Mouse (Mus musculus) neural tube, embryonic 12.5 days (tissue): Measurements from ENCODE around the gene Doc2g. TPM values are rescaled to one million over a fixed set of nuclear protein-coding genes. Genes with fewer than 3 reads are reported as not detected.
"Not testable (repeated sequence)": the region's sequence is repeated elsewhere in the genome, so short reads cannot be mapped to it uniquely, and the experiment has no call there.

Experiments used
- ATAC-seq: fragments of 200-750 bp; cut with Nextera tagmentation; 2 replicates; pipeline ENCODE4 v1.8.0; 2017; ENCODE audit warnings: low read depth, mild to moderate bottlenecking, moderate TSS enrichment, moderate library complexity; ENCODE audit not compliant: low FRiP score
- H3K27ac ChIP-seq: fragments of 300-500 bp; sonication (generic); 2 replicates; pipeline ENCODE4 v1.5.1; 2016
- H3K27me3 ChIP-seq: fragments of 300-500 bp; sonication (generic); replicated peaks from 2 replicates; pipeline ENCODE4 v1.6.1; 2016; ENCODE audit warnings: mild to moderate bottlenecking
- H3K36me3 ChIP-seq: fragments of 300-500 bp; sonication (generic); 2 replicates; pipeline ENCODE4 v1.6.1; 2016; ENCODE audit warnings: mild to moderate bottlenecking
- H3K4me1 ChIP-seq: fragments of 300-500 bp; sonication (generic); 2 replicates; pipeline ENCODE4 v1.6.1; 2016
- H3K4me2 ChIP-seq: fragments of 300-500 bp; sonication (generic); replicated peaks from 2 replicates; pipeline ENCODE4 v1.6.1; 2016; ENCODE audit warnings: mild to moderate bottlenecking
- H3K4me3 ChIP-seq: fragments of 300-500 bp; sonication (generic); 2 replicates; pipeline ENCODE4 v1.5.1; 2016
- H3K9ac ChIP-seq: fragments of 300-500 bp; sonication (generic); 2 replicates; pipeline ENCODE4 v1.6.1; 2016; ENCODE audit warnings: mild to moderate bottlenecking
- H3K9me3 ChIP-seq: fragments of 300-500 bp; sonication (generic); 2 replicates; pipeline ENCODE4 v1.6.1; 2016; ENCODE audit warnings: mild to moderate bottlenecking
- WGBS: fragments of 180-500 bp; shearing (Covaris S2); methylation state at CpG from one replicate; pipeline ENCODE4 v1.1.7; 2016; 5-methylcytosine and 5-hydroxymethylcytosine counted together
- polyA plus RNA-seq: library from polyadenylated mRNA; unstranded; fragments of >200 nt; fragmentation: Nextera tagmentation; extraction: Ambion mirVana; gene quantifications from 2 replicates; pipeline ENCODE4 v1.2.1, GENCODE M21; 2016

The Doc2g gene
- polyA plus RNA-seq, 1 experiment from 2014 or later = 6.0 TPM

- Histone ChIP-seq H3K27me3 (no peaks in the 10 kb centered on the region), H3K36me3 (0 out of 2 replicates have a peak, but pooled peaks cover 2% of the 10 kb centered on the region), H3K27ac (no peak overlapping the region), H3K4me3 (no peak overlapping the region), H3K4me1 (peaks cover 9% of the 10 kb centered on the region), H3K9ac (no peak overlapping the region), H3K4me2 (no peak overlapping the region), H3K9me3 (0 out of 2 replicates have a peak, but pooled peaks cover under 1% of the 10 kb centered on the region)
- ATAC-seq = no peak
- 72% methylated on average over 7 of the region's 7 CpGs for WGBS
These were observed 29.6 kb downstream of the Doc2g start for GRCm38 (mm10) chr19:4032668-4033067.

DNA sequence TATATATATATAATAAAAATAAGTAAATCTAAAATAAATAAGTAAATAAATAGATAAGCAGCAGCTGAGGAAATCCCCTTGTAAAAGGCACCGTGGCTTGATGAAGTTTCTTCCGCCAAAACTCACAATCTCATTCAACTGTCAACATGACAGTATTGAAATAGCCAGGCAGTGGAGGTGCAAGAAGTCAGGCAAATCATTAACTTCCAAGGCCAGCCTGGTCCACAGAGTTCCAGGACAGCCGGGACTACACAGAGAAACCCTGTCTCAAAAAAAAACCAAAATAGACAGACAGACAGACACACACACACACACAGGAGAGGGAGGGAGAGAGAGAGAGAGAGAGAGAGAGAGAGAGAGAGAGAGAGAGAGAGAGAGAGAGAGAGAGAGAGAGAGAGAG lies 30.2 kb downstream of the Doc2g start:
- H3K27me3 ChIP-seq = no peaks in the 10 kb centered on the region
- 74% methylated on average over 3 of the region's 3 CpGs for WGBS
- H3K36me3 ChIP-seq = 0 out of 2 replicates have a peak, but pooled peaks cover 2% of the 10 kb centered on the region

GRCm38 (mm10) chr19:4033742-4034141 lies 30.6 kb downstream of the Doc2g start:
- Histone ChIP-seq H3K4me3 (no peak overlapping the region), H3K4me1 (peaks cover 9% of the 10 kb centered on the region), H3K9ac (no peak overlapping the region), H3K4me2 (no peak overlapping the region), H3K9me3 (no peaks in the 10 kb centered on the region), H3K27ac (no peak overlapping the region), H3K36me3 (0 out of 2 replicates have a peak, but pooled peaks cover 2% of the 10 kb centered on the region), H3K27me3 (no peaks in the 10 kb centered on the region)
- ATAC-seq = no peak
- 65% methylated on average over 5 of the region's 5 CpGs for WGBS

More for the DNA sequence above, 30.2 kb downstream of the Doc2g start:
- Histone ChIP-seq H3K27ac (no peak overlapping the region), H3K9me3 (no peaks in the 10 kb centered on the region), H3K9ac (no peak overlapping the region), H3K4me2 (no peak overlapping the region), H3K4me1 (peaks cover 9% of the 10 kb centered on the region), H3K4me3 (no peak overlapping the region)
- no peak for ATAC-seq

- H3K4me2 ChIP-seq = no peak overlapping the region; the same call in 1 of the 2 replicates
- ATAC-seq = no peak
- H3K9me3 ChIP-seq = no peaks in the 10 kb centered on the region
- H3K9ac ChIP-seq = no peak overlapping the region
- H3K27me3 ChIP-seq = no peaks in the 10 kb centered on the region
- H3K27ac ChIP-seq = no peak overlapping the region
- H3K4me1 ChIP-seq = peaks cover 9% of the 10 kb centered on the region
- H3K4me3 ChIP-seq = no peak overlapping the region
- WGBS = 71% methylated on average over 12 of the region's 12 CpGs
- H3K36me3 ChIP-seq = 0 out of 2 replicates have a peak, but pooled peaks cover 2% of the 10 kb centered on the region
These were observed 33.4 kb downstream of the Doc2g start for GRCm38 (mm10) chr19:4036327-4037045.

DNA sequence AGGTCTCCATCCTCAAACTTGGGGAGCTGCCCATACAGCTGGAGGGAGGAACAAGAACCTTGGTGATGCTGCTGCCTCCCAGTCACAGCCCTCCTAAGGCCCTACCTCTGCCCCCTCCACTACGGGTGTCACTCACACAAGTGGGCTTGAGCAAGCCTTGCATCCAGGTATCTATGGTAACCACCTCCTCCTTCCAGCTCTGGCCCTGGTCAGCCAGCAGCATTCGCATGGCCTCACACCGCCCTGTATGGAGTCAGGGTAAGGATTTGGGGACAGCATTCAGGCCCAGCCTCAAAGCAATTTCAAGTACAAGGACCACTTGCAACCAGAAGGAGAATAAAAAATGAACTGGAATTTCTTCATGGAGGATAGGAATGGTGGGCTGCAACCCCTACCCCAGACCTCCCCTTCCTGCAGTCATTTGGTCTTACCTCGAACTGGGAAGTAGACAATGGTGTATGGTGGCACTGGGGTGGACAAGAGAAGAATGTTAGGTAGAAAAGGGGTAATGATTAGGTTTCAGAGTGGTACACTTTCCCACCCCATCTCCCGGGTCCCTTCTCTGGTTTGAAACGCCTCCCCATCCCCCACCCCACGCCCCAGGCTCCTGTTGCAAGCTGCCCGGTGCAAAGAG lies 34.2 kb downstream of the Doc2g start:
- not testable (repeated sequence) for H3K9me3 ChIP-seq, H3K4me1 ChIP-seq, H3K36me3 ChIP-seq, H3K27me3 ChIP-seq
- peak overlapping the region; percentile 79 for H3K4me2 ChIP-seq
- peak overlapping the region; percentile 53 for H3K4me3 ChIP-seq
- peak overlapping the region; percentile 67 for H3K9ac ChIP-seq
- 29% methylated on average over 8 of the region's 8 CpGs for WGBS
- 0 out of 2 replicates have a peak overlapping the region, but pooled peaks have one; percentile 26 for H3K27ac ChIP-seq
- peak; percentile 41; the same call in 1 of the 2 replicates for ATAC-seq

- Histone ChIP-seq H3K9me3 (no peaks in the 10 kb centered on the region), H3K4me2 (peak within 1 kb of the TSS; percentile 79), H3K27me3 (no peaks in the 10 kb centered on the region), H3K4me3 (peak within 1 kb of the TSS; percentile 53), H3K36me3 (0 out of 2 replicates have a peak, but pooled peaks cover 2% of the 10 kb centered on the region), H3K9ac (peak within 1 kb of the TSS; percentile 67), H3K4me1 (peaks cover 9% of the 10 kb centered on the region), H3K27ac (0 out of 2 replicates have a peak within 1 kb of the TSS, but pooled peaks have one; percentile 26)
- peak; percentile 82 for ATAC-seq
- WGBS = under 1% methylated on average over 26 of the region's 26 CpGs
These were observed 34.7 kb downstream of the Doc2g start, which contains the start of gene Gstp1 for GRCm38 (mm10) chr19:4037788-4038232. Gene Gstp1, minus strand, starts transcription at chr19:4037985.

GRCm38 (mm10) chr19:4040941-4041340 lies 37.8 kb downstream of the Doc2g start:
- not testable (repeated sequence) for H3K27me3 ChIP-seq, H3K27ac ChIP-seq, H3K4me3 ChIP-seq, ATAC-seq, H3K4me1 ChIP-seq, H3K4me2 ChIP-seq, H3K9ac ChIP-seq, H3K36me3 ChIP-seq, H3K9me3 ChIP-seq
- 88% methylated on average over 5 of the region's 5 CpGs for WGBS

DNA sequence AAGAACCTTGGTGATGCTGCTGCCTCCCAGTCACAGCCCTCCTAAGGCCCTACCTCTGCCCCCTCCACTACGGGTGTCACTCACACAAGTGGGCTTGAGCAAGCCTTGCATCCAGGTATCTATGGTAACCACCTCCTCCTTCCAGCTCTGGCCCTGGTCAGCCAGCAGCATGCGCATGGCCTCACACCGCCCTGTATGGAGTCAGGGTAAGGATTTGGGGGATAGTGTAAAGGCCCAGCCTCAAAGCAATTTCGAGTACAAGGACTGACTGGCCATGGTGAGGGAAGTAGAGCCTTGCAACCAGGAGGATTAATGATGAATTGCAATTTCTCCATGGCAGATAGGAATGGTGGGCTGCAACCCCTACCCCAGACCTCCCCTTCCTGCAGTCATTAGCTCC lies 38.4 kb downstream of the Doc2g start:
- H3K27ac ChIP-seq, H3K9ac ChIP-seq, H3K36me3 ChIP-seq, H3K27me3 ChIP-seq, H3K4me2 ChIP-seq, H3K4me1 ChIP-seq, H3K4me3 ChIP-seq, ATAC-seq, H3K9me3 ChIP-seq: not testable (repeated sequence)
- WGBS = 79% methylated on average over 3 of the region's 4 CpGs

- Histone ChIP-seq H3K4me2 (no peak overlapping the region), H3K36me3 (no peaks in the 10 kb centered on the region), H3K27me3 (no peaks in the 10 kb centered on the region), H3K9ac (no peak overlapping the region), H3K4me3 (no peak overlapping the region), H3K9me3 (no peaks in the 10 kb centered on the region), H3K27ac (no peak overlapping the region), H3K4me1 (peaks cover 4% of the 10 kb centered on the region; the same call in 1 of the 2 replicates)
- no peak for ATAC-seq
- 78% methylated on average over 14 of the region's 14 CpGs for WGBS
These were observed 39.0 kb downstream of the Doc2g start for GRCm38 (mm10) chr19:4042124-4042523.

DNA sequence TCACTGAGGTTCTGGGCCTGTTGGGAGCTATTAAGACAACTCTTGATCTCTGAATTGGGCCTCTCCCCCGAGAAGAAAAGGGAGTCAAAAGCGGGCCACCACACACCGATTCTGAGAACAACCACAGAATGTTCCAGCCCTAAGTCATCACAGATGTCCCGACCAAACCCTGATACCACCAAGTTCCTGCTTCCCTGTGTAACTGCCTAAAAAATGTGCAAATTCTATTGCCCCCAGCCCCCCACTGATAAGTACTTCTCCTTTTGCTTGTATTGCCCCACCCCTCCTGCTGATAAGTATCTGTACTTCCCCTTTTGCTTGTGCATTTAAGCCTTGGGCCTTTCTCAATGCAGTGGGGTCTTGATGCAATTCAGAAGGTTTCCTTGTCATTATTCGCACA lies 41.0 kb downstream of the Doc2g start:
- not testable (repeated sequence) for H3K36me3 ChIP-seq, H3K4me2 ChIP-seq, H3K27me3 ChIP-seq, H3K4me1 ChIP-seq, H3K9ac ChIP-seq, ATAC-seq, H3K4me3 ChIP-seq, H3K9me3 ChIP-seq, H3K27ac ChIP-seq
- 94% methylated on average over 5 of the region's 5 CpGs for WGBS

DNA sequence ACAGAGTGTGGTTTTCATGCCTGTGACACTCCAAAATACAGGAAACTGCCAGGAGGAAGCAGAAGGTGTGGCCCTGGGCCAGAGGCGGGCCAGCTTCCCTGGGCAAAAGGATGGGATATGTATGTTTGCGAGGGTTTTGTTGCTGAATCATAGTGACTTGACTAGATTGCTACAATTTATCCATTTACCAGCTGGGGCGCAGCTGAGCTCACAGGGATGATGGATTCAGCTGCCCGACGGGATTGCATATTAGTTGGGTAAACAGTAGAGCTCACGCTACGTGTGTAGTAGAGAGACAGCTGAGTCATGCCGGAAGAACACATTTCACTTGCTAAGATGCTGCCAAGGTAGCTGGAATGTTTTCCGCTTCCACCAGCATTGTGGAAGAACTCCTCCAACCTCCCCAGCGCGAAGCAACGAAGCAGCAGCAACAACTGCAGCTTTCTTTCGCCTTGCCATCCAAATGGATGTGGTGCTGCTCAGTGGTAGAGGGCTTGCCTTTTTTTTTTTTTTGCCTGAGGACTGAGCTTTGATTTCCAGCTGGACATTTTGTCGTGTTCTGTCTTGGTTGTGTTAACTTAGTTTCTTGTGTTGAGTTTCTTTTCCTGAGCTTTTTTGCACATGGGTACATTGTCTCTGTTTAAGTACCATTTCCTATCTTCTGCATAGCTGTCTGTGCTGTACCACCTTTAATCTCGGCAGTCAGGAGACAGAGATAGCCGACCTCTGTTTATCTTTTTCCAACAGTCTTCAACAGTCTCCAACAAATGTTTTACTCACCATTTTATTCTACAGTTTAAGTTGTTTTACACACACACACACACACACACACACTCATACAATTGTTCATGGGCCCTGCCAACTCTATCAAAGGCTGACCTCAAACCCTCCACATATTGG lies 43.1 kb downstream of the Doc2g start, which contains the start of gene Gstp2:
Gene Gstp2, minus strand, starts transcription at position 58 of the 900 bp plus-strand sequence.
- WGBS = 61% methylated on average over 16 of the region's 16 CpGs
- ATAC-seq = no peak
- H3K4me1 ChIP-seq = no peaks in the 10 kb centered on the region
- no peaks in the 10 kb centered on the region for H3K36me3 ChIP-seq
- no peak within 1 kb of the TSS for H3K4me3 ChIP-seq
- no peak within 1 kb of the TSS for H3K27ac ChIP-seq
- H3K4me2 ChIP-seq = no peak within 1 kb of the TSS
- H3K9me3 ChIP-seq = no peaks in the 10 kb centered on the region
- H3K9ac ChIP-seq = no peak within 1 kb of the TSS
- no peaks in the 10 kb centered on the region for H3K27me3 ChIP-seq

DNA sequence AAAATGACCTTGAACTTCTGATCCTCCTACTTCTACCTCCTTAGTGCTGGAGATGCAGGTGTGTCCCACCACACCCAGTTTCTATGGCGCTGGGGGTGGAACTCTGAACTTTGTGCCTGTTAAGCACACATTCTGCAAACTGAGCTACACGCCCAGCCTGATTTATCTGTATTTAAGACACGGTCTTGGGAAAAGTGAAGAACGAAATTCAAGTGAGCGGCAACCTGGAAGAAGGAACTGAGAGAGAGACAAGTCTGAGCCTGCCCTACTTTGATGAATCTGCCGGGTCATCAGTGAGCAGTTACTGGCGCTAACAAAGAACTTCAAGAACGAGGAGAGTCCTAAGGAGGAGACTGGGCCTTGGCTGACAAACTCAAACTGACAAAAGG lies 43.7 kb downstream of the Doc2g start:
- Histone ChIP-seq H3K4me1 (no peaks in the 10 kb centered on the region), H3K9ac (no peak overlapping the region), H3K27me3 (no peaks in the 10 kb centered on the region), H3K4me2 (no peak overlapping the region), H3K4me3 (no peak overlapping the region), H3K9me3 (no peaks in the 10 kb centered on the region), H3K36me3 (no peaks in the 10 kb centered on the region), H3K27ac (no peak overlapping the region)
- no peak for ATAC-seq
- WGBS = 82% methylated on average over 8 of the region's 8 CpGs
